8 mouse cellular contexts compared by ENCODE assay signal in the genomic region with DNA sequence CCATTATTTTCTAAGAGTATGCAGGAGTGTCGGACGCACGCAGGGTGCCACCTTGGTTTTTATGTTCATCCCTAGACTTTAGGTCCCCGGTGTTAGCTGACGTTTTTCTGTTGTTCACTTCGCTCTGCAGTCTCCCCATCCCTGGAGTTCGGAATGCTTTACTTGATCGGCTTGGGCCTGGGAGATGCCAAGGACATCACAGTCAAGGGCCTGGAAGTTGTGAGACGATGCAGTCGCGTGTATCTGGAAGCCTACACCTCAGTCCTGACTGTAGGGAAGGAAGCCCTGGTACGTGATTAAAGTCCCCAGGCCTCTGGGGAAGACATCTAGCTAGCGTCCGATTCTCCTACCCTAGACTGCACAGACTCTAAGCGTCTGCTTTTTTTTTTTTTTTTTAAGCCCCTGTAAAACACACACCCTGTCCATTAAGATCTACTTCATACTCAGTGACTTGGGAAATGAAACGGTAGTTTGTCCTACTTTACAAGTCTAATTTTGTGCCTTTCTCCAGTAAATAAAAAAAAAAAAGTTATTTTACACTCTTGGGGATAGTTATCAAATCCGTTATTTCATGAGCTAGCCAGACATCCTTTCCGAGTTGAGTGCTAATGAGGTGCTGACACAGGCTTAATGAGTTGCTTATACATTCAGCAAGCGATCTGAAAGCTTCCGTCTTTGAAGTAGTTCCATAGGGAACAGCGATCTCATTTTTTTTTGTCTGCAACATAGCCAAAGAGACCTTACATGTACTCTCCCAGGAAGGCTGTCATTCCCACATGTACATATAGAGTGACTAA. TPM values are rescaled to one million over a fixed set of nuclear protein-coding genes. Genes with fewer than 3 reads are reported as not detected.
DNase-seq lines count a peak whose midpoint lies in the region; ATAC-seq lines count a peak whose summit lies in the region.

No protein-coding gene starts in this region.

- peak; percentile 46; the same call in 1 of the 2 replicates for ATAC-seq in heart, embryonic 13.5 days (ENCODE audit: extremely low read depth, insufficient number of reproducible peaks, low FRiP score, low TSS enrichment)
- ATAC-seq in liver, embryonic 16.5 days (ENCODE audit: low read depth): peak; percentile 33
- ATAC-seq in stomach, embryonic 16.5 days (ENCODE audit: insufficient read depth, low FRiP score): peak; percentile 27; the same call in 1 of the 2 replicates

- peaks cover 7% of the 10 kb centered on the region for H3K4me1 ChIP-seq in heart, embryonic 13.5 days
- no peaks in the 10 kb centered on the region; the same call in none of the 2 replicates for H3K4me1 ChIP-seq in liver, embryonic 16.5 days (ENCODE audit: control insufficient read depth, low read depth, low read length)
- peaks cover 2% of the 10 kb centered on the region; the same call in 1 of the 2 replicates for H3K4me1 ChIP-seq in stomach, embryonic 16.5 days (ENCODE audit: control insufficient read depth, insufficient read depth, low read length)

- H3K4me3 ChIP-seq in heart, embryonic 13.5 days: peak overlapping the region; percentile 84
- H3K4me3 ChIP-seq in liver, embryonic 16.5 days (ENCODE audit: low read depth, low read length): peak overlapping the region; percentile 84
- peak overlapping the region; percentile 89 for H3K4me3 ChIP-seq in stomach, embryonic 16.5 days (replicated peaks; ENCODE audit: low read length)

- H3K27ac ChIP-seq in heart, embryonic 13.5 days (replicated peaks): peak overlapping the region; percentile 87
- peak overlapping the region; percentile 74 for H3K27ac ChIP-seq in liver, embryonic 16.5 days (ENCODE audit: low read length)
- peak overlapping the region; percentile 92 for H3K27ac ChIP-seq in stomach, embryonic 16.5 days (ENCODE audit: low read length)

- 2% methylated on average over 21 of the region's 21 CpGs for WGBS in heart, embryonic 13.5 days
- WGBS in liver, embryonic 16.5 days (ENCODE audit: insufficient replicate concordance): 2% methylated on average over 21 of the region's 21 CpGs
- 3% methylated on average over 21 of the region's 21 CpGs for WGBS in stomach, embryonic 16.5 days

- peaks cover 13% of the 10 kb centered on the region for H3K36me3 ChIP-seq in heart, embryonic 13.5 days
- H3K36me3 ChIP-seq in liver, embryonic 16.5 days (ENCODE audit: control insufficient read depth, insufficient read depth): no peaks in the 10 kb centered on the region
- H3K36me3 ChIP-seq in stomach, embryonic 16.5 days (ENCODE audit: control insufficient read depth, insufficient read depth, low read length): no peaks in the 10 kb centered on the region

- H3K9ac ChIP-seq in heart, embryonic 13.5 days: peak overlapping the region; percentile 90
- H3K9ac ChIP-seq in liver, embryonic 16.5 days (ENCODE audit: low read depth, low read length): peak overlapping the region; percentile 79
- peak overlapping the region; percentile 86 for H3K9ac ChIP-seq in stomach, embryonic 16.5 days (ENCODE audit: low read length)

- H3K9me3 ChIP-seq in heart, embryonic 13.5 days: no peaks in the 10 kb centered on the region
- no peaks in the 10 kb centered on the region for H3K9me3 ChIP-seq in liver, embryonic 16.5 days (replicated peaks; ENCODE audit: control insufficient read depth, low read length)
- no peaks in the 10 kb centered on the region for H3K9me3 ChIP-seq in stomach, embryonic 16.5 days (replicated peaks; ENCODE audit: control insufficient read depth, low read length)

- peak overlapping the region; percentile 91 for H3K4me2 ChIP-seq in heart, embryonic 13.5 days
- peak overlapping the region; percentile 82 for H3K4me2 ChIP-seq in liver, embryonic 16.5 days (ENCODE audit: low read depth, low read length)
- peak overlapping the region; percentile 65 for H3K4me2 ChIP-seq in stomach, embryonic 16.5 days (ENCODE audit: low read depth, low read length)

- no peak for DNase-seq in heart, adult 8-10 months (ENCODE audit: low spot score)
- DNase-seq in 3T3-L1 (ENCODE audit: low read depth, low spot score) (peak; percentile 41), adipocyte (ENCODE audit: low spot score) (peak; percentile 36)
- peak; percentile 16 for DNase-seq in forelimb bud, embryonic 11.5 days (ENCODE audit: low read depth, low spot score)
- no peak for DNase-seq in frontal cortex, postnatal 25 days (ENCODE audit: low spot score in 2 of 2)

- H3K27me3 ChIP-seq in heart, embryonic 13.5 days (replicated peaks): no peaks in the 10 kb centered on the region
- H3K27me3 ChIP-seq in liver, embryonic 16.5 days (ENCODE audit: control insufficient read depth, insufficient read depth, low read depth, low read length): no peaks in the 10 kb centered on the region
- no peaks in the 10 kb centered on the region for H3K27me3 ChIP-seq in stomach, embryonic 16.5 days (ENCODE audit: control insufficient read depth, insufficient read depth, low read length)

RNA-seq across cellular contexts. Expression of a gene that starts 0.9 kb away (rescaled TPM):
- 17.5 and 18.7 TPM in 2 replicates for polyA plus RNA-seq in heart, embryonic 13.5 days (2015; fragmentation: Nextera tagmentation; extraction: Ambion mirVana)
- total RNA-seq in heart, adult 8-10 months (2022): 1 to 10 TPM; 6.8 to 9.4 (median 7.6) TPM
- polyA plus RNA-seq in liver, embryonic 16.5 days (2015; fragmentation: Nextera tagmentation; extraction: Ambion mirVana): 13.6 and 15.4 TPM in 2 replicates
- polyA plus RNA-seq in stomach, embryonic 16.5 days (2015; fragmentation: Nextera tagmentation; extraction: Ambion mirVana): 28.8 and 31.9 TPM in 2 replicates

Comparison
In these comparisons a context has a peak if more than half of its experiments do, and no peak if none do; other contexts are left out.
1. DNase-seq: peak in 3T3-L1 (single experiment), adipocyte (single experiment) and forelimb bud, embryonic 11.5 days (single experiment); none in heart, adult 8-10 months (single experiment) and frontal cortex, postnatal 25 days (0 of 2).
2. Peak in every context shown above with its lines, with median percentiles within 50 percentile points of each other: ATAC-seq, H3K27ac ChIP-seq, H3K4me2 ChIP-seq, H3K4me3 ChIP-seq and H3K9ac ChIP-seq.